Mouse (Mus musculus) erythroblast, embryonic 14.5 days (primary cell): Measurements from ENCODE around the gene Adgrf3. TPM values are rescaled to one million over a fixed set of nuclear protein-coding genes. Genes with fewer than 3 reads are reported as not detected.

Experiments used
- H3K27me3 ChIP-seq: 2 replicates; pipeline ENCODE4 v1.6.1; 2012; ENCODE audit warnings: inconsistent platforms; ENCODE audit not compliant: control insufficient read depth
- H3K36me3 ChIP-seq: 2 replicates; pipeline ENCODE4 v1.6.1; 2012; ENCODE audit warnings: mild to moderate bottlenecking, inconsistent platforms; ENCODE audit not compliant: control insufficient read depth
- H3K4me1 ChIP-seq: 2 replicates; pipeline ENCODE4 v1.6.1; 2012; ENCODE audit warnings: inconsistent platforms; ENCODE audit not compliant: control insufficient read depth
- H3K4me3 ChIP-seq: replicated peaks from 2 replicates; pipeline ENCODE3; 2012; ENCODE audit warnings: moderate library complexity, mild to moderate bottlenecking, inconsistent platforms
- H3K9me3 ChIP-seq: 2 replicates; pipeline ENCODE4 v1.6.1; 2012; ENCODE audit warnings: low read length, inconsistent platforms, mixed read lengths; ENCODE audit not compliant: control insufficient read depth
- GATA1 ChIP-seq: IDR thresholded peaks from 2 replicates; pipeline ENCODE4 v1.6.1; 2012; ENCODE audit warnings: low read length, inconsistent platforms, mixed read lengths
- TAL1 ChIP-seq: IDR thresholded peaks from 3 replicates; pipeline ENCODE4 v1.6.1; 2012; ENCODE audit warnings: low read length, inconsistent platforms, mixed read lengths
- polyA plus RNA-seq: library from polyadenylated mRNA; stranded (reverse); fragments of >175 nt; gene quantifications from 2 replicates; pipeline ENCODE4 v1.2.3, GENCODE M21; 2012

Adgrf3 gene
- polyA plus RNA-seq, 1 experiment = not detected

DNA sequence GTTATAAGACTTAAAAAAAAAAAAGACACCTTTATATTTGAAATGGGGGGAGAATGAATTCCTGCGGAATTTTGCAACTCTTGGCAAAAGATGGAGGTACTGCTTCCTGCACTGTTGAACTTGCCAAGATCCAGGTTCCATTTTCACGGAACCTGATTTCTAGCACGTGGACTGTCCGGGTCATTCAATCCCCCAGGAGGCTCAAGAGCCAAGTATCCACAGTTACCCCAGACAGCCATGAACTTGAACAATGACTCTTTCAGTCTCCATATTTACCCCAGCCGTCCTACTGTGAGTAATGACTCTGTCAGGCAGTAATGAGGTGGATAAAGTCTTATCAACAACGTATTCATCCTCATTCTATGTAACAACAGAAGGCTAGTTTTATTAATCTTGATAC lies 59.0 kb downstream of the Adgrf3 start:
- Histone ChIP-seq H3K4me1 (peaks cover 6% of the 10 kb centered on the region), H3K27me3 (no peaks in the 10 kb centered on the region), H3K36me3 (peaks cover 79% of the 10 kb centered on the region), H3K9me3 (no peaks in the 10 kb centered on the region), H3K4me3 (no peak overlapping the region)
- no peak for TF ChIP-seq TAL1
- TF ChIP-seq GATA1 = no peak

Other genes with a start within 250 kb of the Adgrf3 start
- gene Il6, start 192.6 kb downstream of the Adgrf3 start, polyA plus RNA-seq = 0.02 and 0.14 TPM in 2 replicates
- 9.5 and 11.7 TPM in 2 replicates for gene Tyms, start 132.1 kb downstream of the Adgrf3 start, polyA plus RNA-seq
- gene Garem2, start 100.6 kb downstream of the Adgrf3 start, polyA plus RNA-seq = 0.02 TPM in 1 of 2 replicates, not detected in the other
- not detected in 2 replicates for gene 3110082J24Rik, start 99.6 kb downstream of the Adgrf3 start, polyA plus RNA-seq
- 3.3 and 6.4 TPM in 2 replicates for gene Hadha, start 50.6 kb downstream of the Adgrf3 start, polyA plus RNA-seq
- 2.8 and 4.6 TPM in 2 replicates for gene Hadhb, start 50.5 kb downstream of the Adgrf3 start, polyA plus RNA-seq
- 0.07 and 0.12 TPM in 2 replicates for gene Selenoi, start 26.9 kb upstream of the Adgrf3 start, polyA plus RNA-seq
- not detected in 2 replicates for gene Drc1, start 75.7 kb upstream of the Adgrf3 start, polyA plus RNA-seq